Mouse (Mus musculus) heart, postnatal 0 days (tissue): Measurements from ENCODE around the gene Itgb5.

ENCODE experiments used
- CTCF ChIP-seq: IDR thresholded peaks from 2 replicates; pipeline ENCODE4 v1.5.1; 2016; ENCODE audit warnings: antibody characterized with exemption, control low read depth, low read depth
- EP300 ChIP-seq: IDR thresholded peaks from 2 replicates; pipeline ENCODE4 v1.6.1; 2016; ENCODE audit warnings: antibody characterized with exemption, low read depth

- TF ChIP-seq CTCF (no peak), EP300 (no peak)
These were observed 137.2 kb downstream of the Itgb5 start, which contains the start of gene Umps for GRCm38 (mm10) chr16:33966538-33967282.
